ENCODE assay signal across 14 mouse cellular contexts in the genomic region with DNA sequence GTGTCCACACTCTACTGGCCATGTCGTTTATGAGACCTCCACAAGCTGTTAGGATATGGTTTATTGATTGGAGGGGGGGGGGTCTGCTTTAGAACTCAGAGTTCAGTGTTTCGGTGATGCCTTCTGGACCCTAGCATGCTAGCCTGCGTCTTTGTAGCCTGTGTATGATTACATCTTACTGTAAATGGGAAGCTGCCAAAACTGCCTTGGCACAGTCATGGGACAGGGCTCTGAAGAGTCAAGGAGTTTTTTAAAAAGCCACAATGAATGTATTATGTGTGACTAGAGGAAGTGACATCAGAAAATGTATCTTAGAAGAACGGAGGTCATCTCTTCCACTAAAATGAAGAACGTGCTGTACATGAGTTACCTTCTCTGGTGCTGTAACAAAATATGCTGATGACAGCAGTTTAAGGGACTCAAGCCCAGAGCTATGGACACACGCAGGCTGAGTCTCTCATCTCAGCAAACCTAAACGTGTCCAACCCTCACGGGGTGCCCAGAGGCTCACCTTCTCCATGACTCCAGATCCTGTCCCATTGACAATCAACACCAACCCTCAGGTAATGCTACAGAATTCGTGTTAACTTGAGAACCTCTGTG. TPM values are rescaled to one million over a fixed set of nuclear protein-coding genes. Genes with fewer than 3 reads are reported as not detected.
A peak's percentile ranks its signal among the peaks of the same experiment; 100 is the strongest.
DNase-seq lines count a peak whose midpoint lies in the region; ATAC-seq and TF ChIP-seq lines count a peak whose summit lies in the region.
"Had no signal": no experiment of that assay in that cellular context is flagged by ENCODE, and none has a peak within 500 bp of the region (broad histone marks: within the 10 kb centered on the region; RNA-seq: fewer than 3 reads in every experiment).

No protein-coding gene starts in this region.

- TF ChIP-seq CTCF in liver, postnatal 0 days (IDR thresholded peaks at IDR 0.05; ENCODE audit: low read depth): no peak
- TF ChIP-seq CTCF in CH12.LX (conservative IDR thresholded peaks at IDR 0.05 in 1 of 2, IDR thresholded peaks at IDR 0.05 in 1 of 2; ENCODE audit: low read depth in 2 of 2, low read length in 2 of 2): no peak

- peak; percentile 26 for DNase-seq in adrenal gland, postnatal 10 days
- DNase-seq in adrenal gland, adult (ENCODE audit: inconsistent age in 2 of 2, low spot score in 1 of 2): no peak
- DNase-seq in liver, postnatal 0 days: no peak
- DNase-seq in liver (no peak), CH12.LX (ENCODE audit: extremely low read depth) (no peak)
- DNase-seq: cerebellum, adult 11-12 months; cerebellum, postnatal 36 days; gastrocnemius, adult 2 months; thymus, adult 2 months had no signal

- no peaks in the 10 kb centered on the region for H3K9me3 ChIP-seq in liver, postnatal 0 days (ENCODE audit: low read length)
- peaks cover 13% of the 10 kb centered on the region for H3K9me3 ChIP-seq in CH12.LX (replicated peaks; ENCODE audit: low read length)
- no peaks in the 10 kb centered on the region for H3K9me3 ChIP-seq in forebrain, embryonic 16.5 days (ENCODE audit: control insufficient read depth, low read length)
- H3K9me3 ChIP-seq: heart, embryonic 10.5 days; midbrain, embryonic 15.5 days had no signal

- H3K4me2 ChIP-seq in liver, postnatal 0 days (ENCODE audit: low read depth, low read length): no peak overlapping the region
- no peak overlapping the region for H3K4me2 ChIP-seq in CH12.LX (ENCODE audit: insufficient read depth, low read depth, poor library complexity, severe bottlenecking)
- H3K4me2 ChIP-seq in forebrain, embryonic 16.5 days (ENCODE audit: low read length): no peak overlapping the region
- H3K4me2 ChIP-seq: midbrain, embryonic 15.5 days had no signal

- 52% methylated on average over 9 of the region's 9 CpGs for WGBS in liver, postnatal 0 days (ENCODE audit: insufficient replicate concordance)
- WGBS in forebrain, embryonic 16.5 days: 79% methylated on average over 9 of the region's 9 CpGs

- dilution Hi-C loops in CH12.LX (cut with MboI; ENCODE audit: extremely low pct_ligation_motif_present, extremely low pct_unique_long_range_greater_than_20kb, low sequenced_read_pairs): no loop called here

- H3K9ac ChIP-seq in liver, postnatal 0 days (replicated peaks): no peak overlapping the region
- no peak overlapping the region for H3K9ac ChIP-seq in CH12.LX (ENCODE audit: insufficient read depth, low read depth)
- H3K9ac ChIP-seq in forebrain, embryonic 16.5 days (replicated peaks; ENCODE audit: low read depth, low read length): no peak overlapping the region
- H3K9ac ChIP-seq: midbrain, embryonic 15.5 days had no signal

- no peak for TF ChIP-seq EP300 in liver, postnatal 0 days (IDR thresholded peaks at IDR 0.05; ENCODE audit: low read depth)
- no peak for TF ChIP-seq EP300 in CH12.LX (IDR thresholded peaks at IDR 0.05; ENCODE audit: low read length)

- no peaks in the 10 kb centered on the region for H3K27me3 ChIP-seq in liver, postnatal 0 days (ENCODE audit: insufficient read depth, low read length)
- no peaks in the 10 kb centered on the region for H3K27me3 ChIP-seq in CH12.LX (replicated peaks)
- H3K27me3 ChIP-seq in forebrain, embryonic 16.5 days (replicated peaks; ENCODE audit: control insufficient read depth, insufficient read depth, low read length): no peaks in the 10 kb centered on the region
- H3K27me3 ChIP-seq: midbrain, embryonic 15.5 days had no signal

- 0 out of 2 replicates have a peak, but pooled peaks have one; percentile 15 for ATAC-seq in liver, postnatal 0 days
- ATAC-seq in granulocyte monocyte progenitor cell, adult 5-6 weeks (replicated peaks; ENCODE audit: poor library complexity, severe bottlenecking): peak; percentile 45
- ATAC-seq in forebrain, embryonic 16.5 days: no peak
- no peak for ATAC-seq in inflammation-experienced regulatory T-cells, adult 6 months
- ATAC-seq: midbrain, embryonic 15.5 days had no signal

- no peak for TF ChIP-seq RAD21 in CH12.LX (IDR thresholded peaks at IDR 0.05; ENCODE audit: low read depth, low read length)

- TF ChIP-seq POLR2A in CH12.LX (IDR thresholded peaks at IDR 0.05; ENCODE audit: low read depth, low read length): no peak

- no peak overlapping the region for H3K4me3 ChIP-seq in liver, postnatal 0 days (ENCODE audit: low read depth, low read length)
- H3K4me3 ChIP-seq in CH12.LX (replicated peaks in 1 of 3; ENCODE audit: low read depth in 2 of 3, low read length in 2 of 3, poor library complexity in 1 of 3): no peak overlapping the region
- H3K4me3 ChIP-seq in forebrain, embryonic 16.5 days (replicated peaks; ENCODE audit: low read length): no peak overlapping the region
- H3K4me3 ChIP-seq: gastrocnemius, adult 2 months; heart, embryonic 10.5 days; midbrain, embryonic 15.5 days had no signal

- in situ Hi-C loops in CH12.LX (cut with MboI; ENCODE audit: low pct_ligation_motif_present, low pct_unique_long_range_greater_than_20kb, low sequenced_read_pairs): no loop called here

- H3K79me2 ChIP-seq in CH12.LX (replicated peaks; ENCODE audit: control insufficient read depth, extremely low read depth, insufficient read depth, poor library complexity, severe bottlenecking): no peaks in the 10 kb centered on the region

- peaks cover 9% of the 10 kb centered on the region for H3K4me1 ChIP-seq in liver, postnatal 0 days (ENCODE audit: insufficient read depth)
- peaks cover 13 to 35% of the 10 kb centered on the region in 2 experiments for H3K4me1 ChIP-seq in CH12.LX (ENCODE audit: control insufficient read depth in 1 of 2, insufficient read depth in 2 of 2)
- no peaks in the 10 kb centered on the region for H3K4me1 ChIP-seq in forebrain, embryonic 16.5 days (replicated peaks; ENCODE audit: control insufficient read depth, insufficient read depth, low read length)
- H3K4me1 ChIP-seq: midbrain, embryonic 15.5 days had no signal

- no peaks in the 10 kb centered on the region for H3K36me3 ChIP-seq in liver, postnatal 0 days (replicated peaks; ENCODE audit: insufficient read depth, low read length)
- no peaks in the 10 kb centered on the region for H3K36me3 ChIP-seq in CH12.LX (replicated peaks in 1 of 2; ENCODE audit: control insufficient read depth in 1 of 2, insufficient read depth in 1 of 2, low read length in 1 of 2)
- no peaks in the 10 kb centered on the region for H3K36me3 ChIP-seq in forebrain, embryonic 16.5 days (ENCODE audit: control insufficient read depth, insufficient read depth)
- H3K36me3 ChIP-seq: heart, embryonic 10.5 days; midbrain, embryonic 15.5 days had no signal

- H3K27ac ChIP-seq in liver, postnatal 0 days (ENCODE audit: low read depth): no peak overlapping the region
- no peak overlapping the region for H3K27ac ChIP-seq in CH12.LX (ENCODE audit: insufficient read depth, low read depth)
- H3K27ac ChIP-seq in forebrain, embryonic 16.5 days (ENCODE audit: low read length): no peak overlapping the region
- H3K27ac ChIP-seq: gastrocnemius, adult 2 months; heart, embryonic 10.5 days; midbrain, embryonic 15.5 days had no signal

TF ChIP-seq in CH12.LX, 34 proteins besides CTCF, POLR2A, EP300 and RAD21:
- TF ChIP-seq ZC3H11A (IDR thresholded peaks at IDR 0.05; ENCODE audit: low read depth, low read length): no peak
- peak; percentile 79 for TF ChIP-seq MAFK (IDR thresholded peaks at IDR 0.05; ENCODE audit: insufficient replicate concordance, low read length)
- no peak for TF ChIP-seq ZNF384 (IDR thresholded peaks at IDR 0.05; ENCODE audit: low read depth, low read length)

RNA-seq across cellular contexts. Expression of gene Abcd3, which starts 26.4 kb away (rescaled TPM):
- total RNA-seq in adrenal gland, postnatal 10 days (2021): 100 to 1,000 TPM; 170 to 171 TPM
- polyA plus RNA-seq in liver, postnatal 0 days (2015; fragmentation: Nextera tagmentation; extraction: Ambion mirVana): 132 and 148 TPM in 2 replicates
- total RNA-seq in CH12.LX (2012; rRNA removed) (52.3 and 65.9 TPM in 2 replicates), CH12.LX (2014; rRNA removed) (53.5 and 56.5 TPM in 2 replicates)
- polyA plus RNA-seq in CH12.LX (2012; ENCODE audit: insufficient read length, low read depth): 53.8 and 54.1 TPM in 2 replicates
- 30.1 and 30.9 TPM in 2 replicates for total RNA-seq in granulocyte monocyte progenitor cell, adult 5-6 weeks (2014; fragmentation: Nextera tagmentation)
- total RNA-seq in granulocyte monocyte progenitor cell, adult 5-6 weeks (2017): 31.8 and 38.6 TPM in 2 replicates
- polyA plus RNA-seq in forebrain, embryonic 16.5 days (2015; fragmentation: Nextera tagmentation; extraction: Ambion mirVana): 72.8 and 75.1 TPM in 2 replicates
- 10 to 100 TPM in 2 of 3 experiments, 1 to 10 TPM in 1; 9.1 to 16.0 (median 11.7) TPM for polyA plus RNA-seq in inflammation-experienced regulatory T-cells, adult 6 months (2017; shearing (Covaris generic))

Comparison
In these comparisons a context has a peak if more than half of its experiments do, and no peak if none do; other contexts are left out.
1. ATAC-seq: peak in liver, postnatal 0 days (single experiment) and granulocyte monocyte progenitor cell, adult 5-6 weeks (single experiment); none in forebrain, embryonic 16.5 days (single experiment) and inflammation-experienced regulatory T-cells, adult 6 months (single experiment).